Mouse (Mus musculus) thymus, postnatal 36 days (tissue): ENCODE data around the gene Polr3b.

ENCODE experiments used
- DNase-seq, 2 experiments: peaks; one replicate each; pipeline ENCODE4 v3.0.0; 2022; ENCODE audit warnings: mixed read lengths in 2 of 2

Gene Polr3b

GRCm38 (mm10) chr10:84772380-84773130, 150.5 kb downstream of the Polr3b start:
- no peak for DNase-seq

- no peak for DNase-seq
Measured at GRCm38 (mm10) chr10:84773889-84774288, 151.8 kb downstream of the Polr3b start.

GRCm38 (mm10) chr10:84774573-84774972, 152.5 kb downstream of the Polr3b start:
- peak; percentile 12 to 19 for DNase-seq
